Mouse (Mus musculus): ENCODE measurements at regions not wholly inside any gene's neighbourhood (a gene's known extent, or its start where the extent isn't known, plus 50 kb on each side); places are given as distances from the start of the nearest gene placed in this dataset.

- no peak for TF ChIP-seq CTCF (IDR thresholded peaks at IDR 0.05; ENCODE audit: low read depth)
- TF ChIP-seq EP300 (IDR thresholded peaks at IDR 0.05; ENCODE audit: low read depth) = no peak
Measured at GRCm38 (mm10) chr2:11399411-11399810, 154.5 kb downstream of the Pfkfb3 start.

All from liver, embryonic 14.5 days (tissue).